Mouse (Mus musculus) liver, postnatal 0 days (tissue): ENCODE measurements at regions not wholly inside any gene's neighbourhood (a gene's known extent, or its start where the extent isn't known, plus 50 kb on each side); places are given as distances from the start of the nearest gene placed in this dataset.

Source experiments
- CTCF ChIP-seq: sonication (generic); IDR thresholded peaks from 2 replicates; pipeline ENCODE4 v1.5.1; 2016; ENCODE audit warnings: antibody characterized with exemption, low read depth
- EP300 ChIP-seq: IDR thresholded peaks from 2 replicates; pipeline ENCODE4 v1.6.1; 2016; ENCODE audit warnings: antibody characterized with exemption, low read depth, mild to moderate bottlenecking

DNA sequence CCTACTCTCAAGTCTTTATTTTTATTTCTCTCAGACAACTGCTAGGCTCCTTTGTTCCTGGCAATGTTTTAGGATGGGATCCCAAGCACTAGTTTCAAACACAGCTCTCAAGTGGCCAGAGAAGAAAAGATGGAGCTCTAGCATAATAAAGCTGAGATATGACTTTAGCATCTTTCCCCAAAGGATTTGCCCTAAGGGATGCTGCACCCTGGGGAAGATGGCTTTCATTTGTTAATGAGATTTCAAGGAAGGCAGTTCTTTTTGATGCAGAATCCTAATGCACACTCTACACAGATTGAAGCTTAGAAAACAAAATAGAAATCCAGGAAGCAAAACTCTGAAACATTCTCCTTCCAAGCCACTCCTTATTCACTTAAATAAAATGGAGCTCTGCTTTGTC, 350.1 kb upstream of the Got2 start:
- no peak for TF ChIP-seq CTCF
- TF ChIP-seq EP300, result no peak
